Mouse (Mus musculus): ENCODE data around the gene Pccb. TPM values are rescaled to one million over a fixed set of nuclear protein-coding genes. Genes with fewer than 3 reads are reported as not detected.

The Pccb gene
- 61.8 TPM for polyA plus RNA-seq (2014; fragmentation: Illumina TruSeq; extraction: RNeasy Lipid Tissue Mini Kit (QIAGEN cat#74804); ENCODE audit: low read depth, low replicate concordance)

DNA sequence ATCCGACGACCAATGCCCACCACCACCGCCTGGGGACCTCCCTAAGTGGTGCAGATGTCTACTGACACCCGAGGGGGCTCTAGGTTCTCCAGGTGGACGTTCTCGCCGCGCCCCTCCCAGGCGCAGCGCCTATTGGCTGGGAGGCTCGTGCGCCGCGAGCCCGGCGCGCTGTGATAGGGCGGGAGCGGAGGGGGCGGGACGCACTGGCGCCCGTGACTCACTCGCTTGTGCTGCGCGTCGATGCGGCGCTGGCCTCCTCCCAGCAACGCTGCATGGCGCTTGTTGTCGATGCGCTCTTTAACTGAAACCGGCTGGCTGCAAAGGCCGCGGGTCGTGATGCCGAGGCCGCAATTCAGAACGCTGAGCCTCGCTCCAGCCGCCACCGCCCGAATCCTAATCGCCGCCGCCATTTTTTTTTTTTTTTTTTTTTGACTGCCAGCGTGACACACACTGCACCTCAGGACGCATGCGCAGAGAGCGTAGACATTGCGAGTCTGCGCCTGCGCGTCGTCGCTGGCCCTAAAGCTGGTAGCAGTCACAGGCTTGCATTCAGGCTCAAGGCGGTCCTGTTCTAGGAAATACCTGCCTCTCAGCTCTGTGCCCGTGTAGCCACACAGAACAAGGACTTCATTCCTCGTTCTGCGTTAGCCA is at the start of gene Pccb:
TSS of gene Pccb (minus strand) at position 451 of the 651 bp plus-strand sequence.

DNA sequence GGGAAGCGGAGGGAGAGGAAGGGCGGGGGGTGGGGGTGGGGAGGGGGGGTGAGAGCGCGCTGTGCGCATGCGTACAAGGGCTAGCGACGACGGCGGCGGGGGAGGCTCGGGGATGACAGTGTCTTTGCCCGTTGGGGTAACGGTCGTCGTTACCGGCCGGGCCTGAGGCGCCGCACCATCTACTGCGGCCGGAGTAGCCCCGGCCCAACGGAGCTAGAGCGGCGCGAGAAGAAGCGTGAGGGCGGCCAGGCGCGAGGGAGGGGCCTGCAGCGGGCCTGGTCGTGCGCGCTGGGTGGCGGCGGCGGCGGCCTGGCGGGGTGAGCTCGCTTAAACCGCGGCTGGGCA is 39.3 kb upstream of the Pccb start, which contains the start of gene Msl2:
TSS of gene Msl2 (plus strand) at position 115 of the 345 bp plus-strand sequence.

Other genes with a start within 250 kb of the Pccb start
- gene Msl2, start 39.2 kb upstream of the Pccb start, polyA plus RNA-seq (2014; fragmentation: Illumina TruSeq; extraction: RNeasy Lipid Tissue Mini Kit (QIAGEN cat#74804); ENCODE audit: low read depth, low replicate concordance) = 136 TPM
- 32.2 TPM for gene Ppp2r3a, start 216.9 kb upstream of the Pccb start, polyA plus RNA-seq (2014; fragmentation: Illumina TruSeq; extraction: RNeasy Lipid Tissue Mini Kit (QIAGEN cat#74804); ENCODE audit: low read depth, low replicate concordance)

Data from sigmoid colon, adult 10 weeks (tissue).